Mouse (Mus musculus) cerebellum, postnatal 25 days (tissue): ENCODE results near the gene Rln3.

Experiments used
- DNase-seq, 2 experiments: peaks; one replicate each; pipeline ENCODE4 v3.0.0; 2021; ENCODE audit warnings: mixed read lengths in 2 of 2

Rln3 gene

DNA sequence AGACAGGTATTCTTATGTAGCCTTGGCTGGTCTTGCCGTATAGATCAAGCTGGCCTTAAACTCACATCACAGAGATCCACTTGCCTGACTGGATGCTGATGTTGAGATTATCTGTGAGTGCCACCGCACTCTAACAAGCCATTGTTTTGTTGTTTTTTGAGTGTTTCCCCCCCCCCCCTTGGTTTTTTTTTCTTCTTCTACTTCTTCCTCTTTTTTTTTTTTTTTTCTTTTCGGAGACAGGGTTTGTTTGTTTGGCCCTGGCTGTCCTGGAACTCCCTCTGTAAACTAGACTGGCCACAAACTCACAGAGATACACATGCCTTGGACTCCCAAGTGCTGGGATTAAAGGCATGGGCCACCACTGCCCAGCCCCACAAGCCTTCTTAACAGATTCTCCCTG is 50.8 kb downstream of the Rln3 start:
- DNase-seq: no peak
